Mouse (Mus musculus) lung, postnatal 0 days (tissue): ENCODE measurements around the gene Gins1.

ENCODE experiments used
- CTCF ChIP-seq: IDR thresholded peaks from 2 replicates; pipeline ENCODE4 v1.5.1; 2016; ENCODE audit warnings: antibody characterized with exemption, mild to moderate bottlenecking
- EP300 ChIP-seq: IDR thresholded peaks from 2 replicates; pipeline ENCODE4 v1.6.1; 2016; ENCODE audit warnings: antibody characterized with exemption, mild to moderate bottlenecking, control low read depth

- TF ChIP-seq CTCF (no peak), EP300 (no peak)
Measured at GRCm38 (mm10) chr2:150858724-150859487, 46.3 kb upstream of the Gins1 start.
